20 mouse cellular contexts compared by ENCODE assay signal in genomic region chr5:134579135-134579534, GRCm38 (mm10). TPM values are rescaled to one million over a fixed set of nuclear protein-coding genes. Genes with fewer than 3 reads are reported as not detected.
"Had no signal": no experiment of that assay in that cellular context is flagged by ENCODE, and none has a peak within 500 bp of the region (broad histone marks: within the 10 kb centered on the region; RNA-seq: fewer than 3 reads in every experiment).

No protein-coding gene starts in this region.

- H3K4me2 ChIP-seq: neural tube, embryonic 13.5 days; neural tube, embryonic 15.5 days; stomach, embryonic 15.5 days had no signal

- H3K27me3 ChIP-seq: neural tube, embryonic 13.5 days; neural tube, embryonic 15.5 days; stomach, embryonic 15.5 days had no signal

- H3K4me3 ChIP-seq: neural tube, embryonic 13.5 days; neural tube, embryonic 15.5 days; stomach, embryonic 15.5 days had no signal

- H3K9me3 ChIP-seq: neural tube, embryonic 13.5 days; neural tube, embryonic 15.5 days; stomach, embryonic 15.5 days had no signal

- H3K27ac ChIP-seq: neural tube, embryonic 13.5 days; neural tube, embryonic 15.5 days; stomach, embryonic 15.5 days; stomach, postnatal 0 days had no signal

- H3K36me3 ChIP-seq: neural tube, embryonic 13.5 days; neural tube, embryonic 15.5 days; stomach, embryonic 15.5 days had no signal

- DNase-seq: retina, postnatal 1 day; right cerebral cortex, adult 18-20 months; right cerebral cortex, postnatal 14 days; right cerebral cortex, postnatal 25 days; right cerebral cortex, postnatal 4 days; spleen, adult 18-20 months; thymus, adult 18-20 months; thymus, adult 2 months; thymus, postnatal 14 days; thymus, postnatal 25 days; thymus, postnatal 36 days; thymus, postnatal 4 days had no signal

- H3K9ac ChIP-seq: neural tube, embryonic 13.5 days; neural tube, embryonic 15.5 days; stomach, embryonic 15.5 days had no signal

RNA-seq across cellular contexts. Expression of gene Syna, which starts 19.2 kb away (rescaled TPM):
- total RNA-seq: neutrophil, adult 5-6 weeks had no signal
- polyA plus RNA-seq: neural tube, embryonic 14.5 days; spleen, adult 2 months; stomach, embryonic 14.5 days had no signal
